Mouse (Mus musculus): Measurements from ENCODE around the gene Bcam.

The Bcam gene

DNA sequence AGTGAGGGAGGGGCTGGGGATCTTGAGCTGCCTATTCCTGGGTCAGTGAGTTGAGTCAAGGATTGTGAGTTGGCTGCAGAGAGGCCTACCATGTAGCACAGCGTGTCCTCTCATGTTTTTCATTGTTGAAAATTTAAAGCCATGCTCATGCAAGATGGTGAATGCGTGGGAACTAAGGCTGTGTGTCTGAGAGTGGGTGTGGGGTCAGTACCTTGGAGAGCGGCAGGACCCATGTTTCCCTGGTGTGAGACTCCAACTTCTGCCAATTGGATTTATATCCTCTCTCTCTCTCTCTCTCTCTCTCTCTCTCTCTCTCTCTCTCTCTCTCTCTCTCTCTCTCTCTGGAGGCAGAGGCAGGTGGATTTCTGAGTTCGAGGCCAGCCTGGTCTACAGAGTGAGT lies 44.3 kb downstream of the Bcam start:
- DNase-seq (ENCODE audit: low read depth, low spot score): no peak

DNA sequence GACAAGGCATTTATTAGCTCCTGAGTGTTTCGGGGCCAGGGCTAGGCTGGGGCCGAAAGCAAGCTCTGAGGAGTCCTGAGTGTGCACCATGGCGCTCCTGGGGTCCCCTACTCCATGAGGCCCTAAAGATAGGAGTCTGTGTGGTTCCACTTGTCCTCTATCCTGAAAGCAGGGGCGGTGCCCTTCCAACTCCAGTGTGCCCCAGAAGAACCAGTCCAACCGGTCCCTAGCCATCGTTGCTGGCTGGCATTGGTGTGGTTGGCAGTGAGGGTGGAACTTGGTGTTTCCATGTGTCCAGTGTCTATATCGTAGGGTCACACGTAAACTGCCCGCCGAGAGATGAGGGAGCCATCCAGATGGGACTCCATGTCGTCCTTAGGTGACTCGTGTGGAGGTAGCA lies 46.6 kb downstream of the Bcam start:
- DNase-seq (ENCODE audit: low read depth, low spot score): no peak

DNA sequence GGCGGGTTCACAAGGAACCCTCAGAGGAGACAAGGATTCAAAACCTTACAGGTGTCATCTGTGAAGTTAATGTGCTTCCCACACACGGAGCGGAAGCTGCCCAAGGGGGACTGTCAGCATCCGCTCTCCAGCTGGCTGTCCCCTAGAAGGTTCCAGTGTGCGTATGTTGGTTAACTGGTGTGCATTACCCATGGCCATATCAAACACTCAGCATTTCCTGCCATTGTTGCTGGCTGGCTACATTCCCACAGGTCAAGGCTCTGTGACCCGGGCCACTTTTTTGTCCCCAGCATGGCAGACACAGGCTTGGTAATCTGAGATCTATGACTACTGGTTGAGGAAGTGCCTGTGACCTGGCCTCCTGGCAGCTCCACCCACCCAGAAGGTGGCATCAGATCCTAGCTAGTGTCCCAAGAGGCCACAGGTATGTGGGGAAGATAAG lies 48.0 kb downstream of the Bcam start:
- no peak for DNase-seq (ENCODE audit: low read depth, low spot score)

DNA sequence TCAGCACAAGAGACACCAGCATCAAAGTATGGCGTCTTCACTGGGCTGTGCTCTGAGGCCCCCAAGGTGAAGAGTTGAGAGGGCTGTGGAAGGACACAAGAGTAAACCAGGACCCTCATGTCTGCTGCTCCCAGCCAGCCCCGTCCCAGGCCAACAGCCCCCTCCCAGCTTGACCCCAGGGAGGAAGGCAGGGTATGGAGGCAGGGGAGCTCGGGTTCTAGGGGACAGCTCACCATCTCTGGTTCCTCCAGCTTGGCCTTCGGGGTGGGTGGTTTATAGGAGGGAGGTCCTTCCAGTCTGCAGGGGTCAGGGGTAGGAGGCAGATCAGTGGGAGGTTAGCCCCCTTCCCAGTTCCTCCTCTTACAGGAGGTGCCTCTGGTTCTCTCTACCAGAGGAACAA lies 51.6 kb downstream of the Bcam start:
- DNase-seq (ENCODE audit: low read depth, low spot score): no peak

DNA sequence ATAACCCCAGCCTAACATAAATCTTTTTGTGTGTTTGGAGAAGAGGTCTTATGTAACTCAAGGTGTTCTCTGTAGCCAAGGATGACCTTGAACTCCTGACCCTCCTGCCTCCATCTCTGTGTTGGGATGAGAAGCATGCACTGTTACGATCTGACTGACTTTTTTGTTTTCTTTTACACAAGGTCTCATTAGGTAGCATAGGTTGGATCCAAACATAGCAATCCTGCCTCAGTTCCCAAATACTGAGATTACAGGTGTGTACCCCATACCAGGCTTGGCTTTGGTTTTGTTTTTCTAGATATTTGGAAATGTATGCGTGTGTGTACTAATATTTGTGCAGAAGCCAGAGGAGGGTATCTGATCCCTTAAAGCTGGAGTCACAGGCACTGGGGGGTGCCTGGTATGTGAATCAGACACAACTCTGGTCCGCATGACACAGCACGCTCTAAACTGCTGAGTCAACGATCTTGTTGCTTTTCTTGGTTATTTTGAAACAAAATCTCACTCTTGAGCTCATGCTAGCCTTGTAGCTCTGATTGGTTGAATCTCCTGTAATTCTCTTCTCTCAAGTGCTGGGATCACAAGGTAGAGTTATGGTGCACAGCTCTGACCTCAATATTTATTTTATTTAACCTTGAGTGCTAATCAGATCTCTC lies 52.4 kb downstream of the Bcam start:
- no peak for DNase-seq (ENCODE audit: low read depth, low spot score)

DNA sequence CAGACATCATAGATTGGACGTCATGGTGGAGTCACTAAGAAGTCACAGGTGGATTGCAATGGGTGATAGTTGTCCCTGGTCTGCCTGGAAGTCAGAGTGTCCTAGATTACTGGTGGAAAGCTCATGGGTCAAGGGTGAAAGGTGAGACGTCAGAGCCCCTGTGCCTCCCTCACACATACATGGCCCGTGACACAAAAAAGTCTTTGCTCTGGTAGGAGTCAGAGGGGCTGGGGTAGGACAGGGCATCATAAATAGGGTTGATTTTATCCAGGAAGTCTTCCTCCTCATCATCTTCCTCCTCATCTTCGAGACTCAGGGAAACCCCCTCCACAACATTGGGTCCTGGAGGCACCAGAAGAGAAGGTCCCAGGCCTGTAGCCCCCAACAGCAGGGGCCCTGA lies 53.5 kb downstream of the Bcam start:
- DNase-seq (ENCODE audit: low read depth, low spot score): no peak

DNA sequence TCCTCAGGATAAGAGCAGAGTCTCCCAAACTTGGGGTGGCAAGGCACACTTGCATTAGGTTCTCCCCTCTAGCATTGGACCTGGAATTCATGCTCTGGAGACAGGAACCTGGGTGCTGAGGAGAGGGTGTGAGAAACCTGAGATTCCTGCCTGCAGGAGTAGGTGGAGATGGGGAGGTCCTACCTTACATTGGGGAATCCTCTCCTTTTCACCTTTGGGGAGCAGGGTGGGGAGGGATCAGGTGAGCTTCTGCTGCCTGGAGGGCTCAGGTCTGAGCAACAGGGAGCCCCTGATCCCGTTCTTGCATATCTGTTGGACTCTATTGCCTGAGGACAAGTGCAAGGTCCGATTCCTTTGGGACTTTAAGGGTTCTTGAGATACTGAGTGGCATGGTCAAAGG lies 54.0 kb downstream of the Bcam start:
- no peak for DNase-seq (ENCODE audit: low read depth, low spot score)

DNA sequence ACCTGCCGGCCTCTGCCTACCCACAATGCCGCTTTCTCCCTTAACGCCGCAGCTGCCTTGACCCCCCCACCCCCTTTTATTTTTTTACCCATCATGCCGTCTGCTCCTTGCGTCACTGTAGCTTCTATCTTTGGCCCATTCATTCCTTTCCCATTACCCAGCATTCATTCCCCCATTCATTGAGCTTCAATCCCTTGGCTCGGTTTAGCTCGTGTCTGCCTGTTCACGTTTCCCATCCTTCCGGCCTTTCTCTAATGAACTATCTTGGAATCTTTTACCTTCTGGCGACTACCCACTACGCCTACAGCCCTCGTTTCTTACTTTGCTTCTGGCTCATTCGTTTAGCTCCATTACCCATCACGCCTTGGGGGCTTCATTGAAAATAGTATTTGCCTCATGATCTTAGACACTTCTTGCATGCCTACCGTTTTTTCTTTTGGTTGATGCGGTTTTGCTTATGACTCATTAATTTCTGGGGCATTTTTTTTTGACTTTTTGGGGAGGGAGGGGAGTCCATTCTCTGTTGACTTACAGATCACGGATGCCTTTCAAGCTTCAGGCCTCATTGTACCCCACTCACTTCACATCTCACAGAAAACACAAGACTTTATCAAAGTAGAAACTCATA lies 54.6 kb downstream of the Bcam start:
- no peak for DNase-seq (ENCODE audit: low read depth, low spot score)

DNA sequence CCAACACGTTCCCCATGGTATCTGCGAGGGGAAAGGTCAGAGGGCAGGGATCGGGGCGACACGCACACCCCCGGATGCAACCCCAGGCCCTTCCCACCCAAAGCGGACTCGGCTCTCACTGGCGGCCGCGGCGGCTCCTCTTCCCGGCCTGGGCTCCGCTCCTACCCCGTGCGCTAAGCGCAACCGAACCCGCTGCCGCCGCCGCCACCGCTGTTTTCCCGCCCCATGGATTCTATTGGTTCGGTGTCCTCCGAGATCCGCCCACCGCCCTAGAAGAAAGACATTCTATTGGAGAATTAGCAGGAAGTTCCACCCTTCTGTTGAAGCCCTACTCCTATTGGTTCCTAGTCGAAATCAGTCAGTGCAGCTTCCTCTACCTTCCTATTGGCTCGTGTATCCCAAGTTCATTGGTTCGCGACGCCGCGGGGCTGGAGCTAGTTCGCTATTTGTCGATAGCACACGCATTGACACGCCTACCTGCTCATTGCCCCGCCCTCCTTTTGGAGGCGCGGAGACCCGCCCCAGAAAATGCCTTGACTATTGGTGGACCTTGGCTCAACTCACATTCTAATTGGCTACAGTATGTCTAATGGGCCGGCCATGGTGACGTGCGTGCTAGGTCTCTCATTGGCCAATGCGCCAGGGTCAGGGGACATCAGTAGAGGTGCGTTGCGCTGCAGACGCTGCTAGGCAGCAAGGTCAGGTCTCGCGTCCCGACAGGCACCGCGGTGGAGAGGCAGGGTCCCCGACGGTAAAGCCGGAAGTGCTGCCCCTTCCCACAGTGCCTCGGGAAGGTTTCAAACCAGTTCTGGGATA lies 55.4 kb downstream of the Bcam start, which contains the start of gene Tomm40:
Gene Tomm40 (minus strand): TSS at position 200 of the 816 bp plus-strand sequence.
- peak; percentile 100 for DNase-seq (ENCODE audit: low read depth, low spot score)

DNA sequence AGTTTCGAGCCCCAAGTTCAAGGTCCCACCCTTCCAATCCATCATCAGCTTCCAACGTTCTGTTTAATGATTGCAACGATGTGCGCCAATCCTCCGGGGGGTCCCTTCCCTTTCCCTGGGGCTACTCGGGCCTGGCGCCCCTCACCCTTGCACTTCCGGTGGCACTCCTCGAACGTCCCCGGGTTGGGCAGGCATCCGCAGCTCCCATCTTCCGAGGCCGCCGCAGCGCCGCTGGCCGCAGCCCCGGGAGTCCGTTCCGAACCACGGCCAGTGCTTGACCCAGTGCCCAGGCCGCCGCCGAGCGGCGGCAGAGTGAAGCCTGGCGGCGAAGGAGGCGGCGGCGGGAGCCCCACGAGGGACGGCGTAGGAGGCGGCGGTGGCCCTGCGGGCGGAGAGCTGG lies 56.0 kb downstream of the Bcam start:
- no peak for DNase-seq (ENCODE audit: low read depth, low spot score)

DNA sequence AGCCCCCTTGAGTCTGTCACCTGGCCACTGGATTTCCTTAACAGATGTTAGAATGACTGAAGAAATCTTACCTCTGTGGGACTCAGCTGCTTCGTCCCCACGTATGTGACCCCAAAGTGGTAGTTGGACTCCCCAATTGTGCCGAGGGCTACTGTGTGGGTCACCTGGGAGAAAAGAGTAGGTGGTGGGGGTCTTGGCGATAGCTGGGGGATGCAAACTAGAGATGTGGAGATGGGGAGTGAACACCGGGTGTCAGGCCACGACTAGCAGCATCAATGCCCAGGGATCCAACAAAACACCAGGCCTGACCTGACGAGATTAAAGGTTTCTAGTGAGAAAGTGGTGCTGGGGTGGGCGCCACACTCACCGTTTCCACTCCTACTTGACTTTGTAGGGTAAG lies 57.2 kb downstream of the Bcam start:
- DNase-seq (ENCODE audit: low read depth, low spot score): no peak

DNA sequence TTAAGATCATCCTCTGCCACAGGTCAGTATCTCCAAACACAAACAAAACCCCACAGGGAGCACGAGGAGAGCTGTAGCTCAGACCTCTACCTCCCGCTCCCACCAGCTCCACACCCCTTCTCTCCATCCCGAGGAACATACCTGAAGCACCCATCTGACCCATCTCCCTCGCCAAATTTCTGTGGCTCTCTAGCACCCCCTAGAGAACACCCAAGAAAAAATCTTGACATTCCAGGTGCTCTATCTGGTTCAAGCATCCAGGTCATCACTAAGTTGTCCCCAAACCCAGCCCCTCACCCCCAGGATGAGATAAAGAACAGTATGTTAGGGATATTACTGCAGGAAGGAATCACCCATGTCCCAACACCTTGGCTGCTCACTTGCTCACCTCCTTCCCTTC lies 57.6 kb downstream of the Bcam start:
- no peak for DNase-seq (ENCODE audit: low read depth, low spot score)

DNA sequence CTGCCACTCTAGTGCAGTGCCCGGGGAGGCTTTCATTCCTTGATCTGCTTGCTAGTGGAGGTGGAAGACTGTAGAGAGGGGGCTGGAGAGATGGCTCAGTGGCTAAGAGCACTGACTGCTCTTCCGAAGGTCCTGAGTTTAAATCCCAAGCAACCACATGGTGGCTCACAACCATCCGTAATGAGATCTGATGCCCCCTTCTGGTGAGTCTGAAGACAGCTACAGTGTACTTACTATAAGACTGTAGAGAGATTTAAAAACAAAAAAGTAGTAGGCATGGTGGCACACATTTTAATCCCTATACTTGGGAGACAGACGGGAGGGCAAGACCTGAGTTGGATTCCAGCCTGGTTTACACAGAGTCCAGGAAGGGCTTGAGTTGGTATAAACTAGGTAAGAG lies 58.4 kb downstream of the Bcam start:
- DNase-seq (ENCODE audit: low read depth, low spot score): no peak

DNA sequence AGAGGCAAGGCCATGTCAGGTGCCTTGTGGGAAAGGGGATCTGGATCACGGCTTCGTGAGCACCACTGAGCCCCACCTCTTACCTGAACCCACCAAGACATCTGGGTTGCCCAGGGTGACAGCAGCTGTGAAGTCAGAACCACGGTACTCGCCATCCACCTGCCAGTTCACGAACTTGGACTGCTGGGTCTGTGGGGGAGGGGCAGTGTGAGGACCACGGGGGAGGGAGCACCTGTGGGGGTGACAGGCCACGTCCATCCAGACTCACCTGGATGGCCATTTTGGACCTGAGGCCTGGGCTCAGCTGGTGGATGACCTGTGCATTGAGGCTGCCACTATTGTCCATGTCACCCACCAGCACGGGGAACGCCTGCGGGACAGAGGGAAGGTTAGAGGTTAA lies 60.2 kb downstream of the Bcam start:
- no peak for DNase-seq (ENCODE audit: low read depth, low spot score)
